Mouse (Mus musculus): ENCODE results near the gene Fam222b. TPM values are rescaled to one million over a fixed set of nuclear protein-coding genes. Genes with fewer than 3 reads are reported as not detected.

Fam222b gene
- polyA plus RNA-seq, 1 experiment from 2014 or later, result 27.6 TPM

- Histone ChIP-seq H3K9me3 (replicated peaks) (no peaks in the 10 kb centered on the region), H3K27ac (replicated peaks) (no peak overlapping the region), H3K4me1 (no peaks in the 10 kb centered on the region), H3K27me3 (ENCODE audit: low read depth, poor library complexity, severe bottlenecking) (no peaks in the 10 kb centered on the region), H3K36me3 (peaks cover 97% of the 10 kb centered on the region), H3K4me3 (no peak overlapping the region)
- 76% methylated on average over 9 of the region's 9 CpGs for WGBS
- DNase-seq (ENCODE audit: low spot score), result no peak
Measured at GRCm38 (mm10) chr11:78152299-78153231, 58.1 kb downstream of the Fam222b start.

- Histone ChIP-seq H3K9me3 (replicated peaks) (no peaks in the 10 kb centered on the region), H3K4me1 (no peaks in the 10 kb centered on the region), H3K4me3 (no peak overlapping the region), H3K27ac (replicated peaks) (0 out of 2 replicates have a peak overlapping the region, but pooled peaks have one; percentile 5), H3K36me3 (peaks cover 98% of the 10 kb centered on the region), H3K27me3 (ENCODE audit: low read depth, poor library complexity, severe bottlenecking) (no peaks in the 10 kb centered on the region)
- 95% methylated on average over 13 of the region's 13 CpGs for WGBS
- no peak for DNase-seq (ENCODE audit: low spot score)
Measured at GRCm38 (mm10) chr11:78153778-78154177, 59.3 kb downstream of the Fam222b start.

- Histone ChIP-seq H3K4me1 (peaks cover 4% of the 10 kb centered on the region; the same call in 1 of the 2 replicates), H3K27ac (replicated peaks) (no peak overlapping the region), H3K4me3 (no peak overlapping the region), H3K27me3 (ENCODE audit: low read depth, poor library complexity, severe bottlenecking) (no peaks in the 10 kb centered on the region), H3K36me3 (peaks cover 98% of the 10 kb centered on the region), H3K9me3 (replicated peaks) (no peaks in the 10 kb centered on the region)
- DNase-seq (ENCODE audit: low spot score), result no peak
- 82% methylated on average over 5 of the region's 5 CpGs for WGBS
Measured at GRCm38 (mm10) chr11:78155674-78156073, 61.2 kb downstream of the Fam222b start.

- peaks cover 98% of the 10 kb centered on the region for H3K36me3 ChIP-seq
- H3K4me1 ChIP-seq, result peaks cover 6% of the 10 kb centered on the region; the same call in 1 of the 2 replicates
- 81% methylated on average over 6 of the region's 6 CpGs for WGBS
- H3K9me3 ChIP-seq (replicated peaks), result no peaks in the 10 kb centered on the region
- no peak overlapping the region for H3K27ac ChIP-seq (replicated peaks)
- H3K27me3 ChIP-seq (ENCODE audit: low read depth, poor library complexity, severe bottlenecking), result no peaks in the 10 kb centered on the region
- DNase-seq (ENCODE audit: low spot score), result no peak
- no peak overlapping the region for H3K4me3 ChIP-seq
Measured at GRCm38 (mm10) chr11:78156156-78156699, 61.8 kb downstream of the Fam222b start.

GRCm38 (mm10) chr11:78159096-78159495 is 64.6 kb downstream of the Fam222b start:
- Histone ChIP-seq H3K9me3 (replicated peaks) (no peaks in the 10 kb centered on the region), H3K27ac (replicated peaks) (no peak overlapping the region), H3K4me1 (peaks cover 31% of the 10 kb centered on the region), H3K36me3 (peaks cover 96% of the 10 kb centered on the region), H3K27me3 (ENCODE audit: low read depth, poor library complexity, severe bottlenecking) (no peaks in the 10 kb centered on the region), H3K4me3 (0 out of 2 replicates have a peak overlapping the region, but pooled peaks have one; percentile 20)
- DNase-seq (ENCODE audit: low spot score), result peak; percentile 79
- 30% methylated on average over 2 of the region's 2 CpGs for WGBS

- Histone ChIP-seq H3K4me1 (peaks cover 36% of the 10 kb centered on the region), H3K4me3 (no peak overlapping the region), H3K27ac (replicated peaks) (no peak overlapping the region), H3K36me3 (peaks cover 91% of the 10 kb centered on the region), H3K9me3 (replicated peaks) (no peaks in the 10 kb centered on the region), H3K27me3 (ENCODE audit: low read depth, poor library complexity, severe bottlenecking) (no peaks in the 10 kb centered on the region)
- DNase-seq (ENCODE audit: low spot score), result no peak
- WGBS, result 81% methylated on average over 7 of the region's 7 CpGs
Measured at GRCm38 (mm10) chr11:78159557-78159956, 65.1 kb downstream of the Fam222b start.

GRCm38 (mm10) chr11:78160171-78160570 is 65.7 kb downstream of the Fam222b start:
- Histone ChIP-seq H3K27me3 (ENCODE audit: low read depth, poor library complexity, severe bottlenecking) (no peaks in the 10 kb centered on the region), H3K4me3 (peak overlapping the region; percentile 4; the same call in 1 of the 2 replicates), H3K36me3 (peaks cover 85% of the 10 kb centered on the region), H3K4me1 (peaks cover 36% of the 10 kb centered on the region), H3K27ac (replicated peaks) (no peak overlapping the region), H3K9me3 (replicated peaks) (no peaks in the 10 kb centered on the region)
- WGBS, result 90% methylated on average over 18 of the region's 18 CpGs
- no peak for DNase-seq (ENCODE audit: low spot score)

GRCm38 (mm10) chr11:78160675-78161074 is 66.2 kb downstream of the Fam222b start:
- no peak overlapping the region for H3K4me3 ChIP-seq

GRCm38 (mm10) chr11:78161169-78161568 is 66.7 kb downstream of the Fam222b start:
- 0 out of 2 replicates have a peak, but pooled peaks cover 3% of the 10 kb centered on the region for H3K27me3 ChIP-seq (ENCODE audit: low read depth, poor library complexity, severe bottlenecking)
- H3K4me1 ChIP-seq, result peaks cover 43% of the 10 kb centered on the region
- no peaks in the 10 kb centered on the region for H3K9me3 ChIP-seq (replicated peaks)
- 95% methylated on average over 14 of the region's 14 CpGs for WGBS
- 0 out of 2 replicates have a peak overlapping the region, but pooled peaks have one; percentile 4 for H3K4me3 ChIP-seq
- peaks cover 75% of the 10 kb centered on the region for H3K36me3 ChIP-seq
- DNase-seq (ENCODE audit: low spot score), result no peak
- no peak overlapping the region for H3K27ac ChIP-seq (replicated peaks)

More at GRCm38 (mm10) chr11:78160675-78161074, 66.2 kb downstream of the Fam222b start:
- H3K4me1 ChIP-seq, result peaks cover 38% of the 10 kb centered on the region
- no peak overlapping the region for H3K27ac ChIP-seq (replicated peaks)
- 90% methylated on average over 3 of the region's 3 CpGs for WGBS
- H3K9me3 ChIP-seq (replicated peaks), result no peaks in the 10 kb centered on the region
- peaks cover 80% of the 10 kb centered on the region for H3K36me3 ChIP-seq
- no peak for DNase-seq (ENCODE audit: low spot score)
- H3K27me3 ChIP-seq (ENCODE audit: low read depth, poor library complexity, severe bottlenecking), result no peaks in the 10 kb centered on the region

GRCm38 (mm10) chr11:78161968-78162367 is 67.5 kb downstream of the Fam222b start:
- Histone ChIP-seq H3K27ac (replicated peaks) (peak overlapping the region; percentile 99), H3K9me3 (replicated peaks) (no peaks in the 10 kb centered on the region), H3K36me3 (peaks cover 67% of the 10 kb centered on the region), H3K27me3 (ENCODE audit: low read depth, poor library complexity, severe bottlenecking) (peaks cover 11% of the 10 kb centered on the region; the same call in 1 of the 2 replicates), H3K4me1 (peaks cover 49% of the 10 kb centered on the region), H3K4me3 (peak overlapping the region; percentile 99; the same call in 1 of the 2 replicates)
- 84% methylated on average over 4 of the region's 4 CpGs for WGBS
- DNase-seq (ENCODE audit: low spot score), result no peak

GRCm38 (mm10) chr11:78162504-78162903 is 68.0 kb downstream of the Fam222b start:
- 81% methylated on average over 6 of the region's 6 CpGs for WGBS
- Histone ChIP-seq H3K9me3 (replicated peaks) (no peaks in the 10 kb centered on the region), H3K36me3 (peaks cover 62% of the 10 kb centered on the region), H3K4me1 (peaks cover 49% of the 10 kb centered on the region), H3K4me3 (peak overlapping the region; percentile 99), H3K27me3 (ENCODE audit: low read depth, poor library complexity, severe bottlenecking) (peaks cover 16% of the 10 kb centered on the region; the same call in 1 of the 2 replicates), H3K27ac (replicated peaks) (peak overlapping the region; percentile 99; the same call in 1 of the 2 replicates)
- DNase-seq (ENCODE audit: low spot score), result no peak

- Histone ChIP-seq H3K4me1 (peaks cover 53% of the 10 kb centered on the region), H3K27ac (replicated peaks) (peak overlapping the region; percentile 99), H3K4me3 (peak overlapping the region; percentile 99), H3K9me3 (replicated peaks) (no peaks in the 10 kb centered on the region), H3K36me3 (peaks cover 57% of the 10 kb centered on the region), H3K27me3 (ENCODE audit: low read depth, poor library complexity, severe bottlenecking) (peaks cover 22% of the 10 kb centered on the region; the same call in 1 of the 2 replicates)
- no peak for DNase-seq (ENCODE audit: low spot score)
- WGBS, result 82% methylated on average over 2 of the region's 2 CpGs
Measured at GRCm38 (mm10) chr11:78163045-78163444, 68.6 kb downstream of the Fam222b start.
